Mouse (Mus musculus): ENCODE measurements at regions not wholly inside any gene's neighbourhood (a gene's known extent, or its start where the extent isn't known, plus 50 kb on each side); places are given as distances from the start of the nearest gene placed in this dataset.

DNA sequence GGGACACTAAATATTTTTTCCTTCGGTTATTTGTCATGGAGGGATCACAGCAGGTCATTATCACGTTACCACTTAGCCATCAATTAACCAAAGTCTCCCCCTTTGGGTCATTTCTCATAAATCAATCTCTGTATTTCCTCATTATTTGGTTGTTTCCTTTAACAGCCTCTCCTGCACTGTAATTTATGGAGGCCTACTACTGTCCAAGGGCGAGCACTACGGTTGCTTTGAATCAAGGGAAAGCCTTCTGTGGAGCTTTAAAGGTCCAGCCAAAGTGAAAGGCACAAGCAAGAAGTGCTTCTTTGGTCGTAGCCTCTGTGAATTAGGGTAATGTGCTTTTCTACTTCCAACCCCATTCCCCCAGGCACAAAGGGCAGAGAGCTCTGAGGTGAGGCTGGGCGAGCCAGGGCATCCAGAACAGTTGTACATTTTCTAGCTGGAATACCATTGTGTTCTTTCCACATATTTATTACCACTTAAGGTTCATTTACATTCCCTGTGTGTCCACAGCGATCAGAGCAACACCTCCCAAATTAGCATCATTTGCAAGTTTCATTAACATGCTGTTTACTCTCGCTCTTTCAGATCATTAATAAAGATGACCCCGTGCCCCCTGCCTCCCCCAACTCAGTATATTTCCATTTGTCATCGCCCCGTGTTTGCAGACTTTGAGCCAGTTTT, 207.5 kb upstream of the Ppp2r3a start:
- TF ChIP-seq CTCF (IDR thresholded peaks at IDR 0.05; ENCODE audit: low read depth) (no peak), EP300 (IDR thresholded peaks at IDR 0.05; ENCODE audit: low read depth) (no peak)

All from liver, embryonic 14.5 days (tissue).